Mouse (Mus musculus): ENCODE results near the gene Hirip3.
"Not testable (repeated sequence)": the region's sequence is repeated elsewhere in the genome, so short reads cannot be mapped to it uniquely, and the experiment has no call there.

The Hirip3 gene

DNA sequence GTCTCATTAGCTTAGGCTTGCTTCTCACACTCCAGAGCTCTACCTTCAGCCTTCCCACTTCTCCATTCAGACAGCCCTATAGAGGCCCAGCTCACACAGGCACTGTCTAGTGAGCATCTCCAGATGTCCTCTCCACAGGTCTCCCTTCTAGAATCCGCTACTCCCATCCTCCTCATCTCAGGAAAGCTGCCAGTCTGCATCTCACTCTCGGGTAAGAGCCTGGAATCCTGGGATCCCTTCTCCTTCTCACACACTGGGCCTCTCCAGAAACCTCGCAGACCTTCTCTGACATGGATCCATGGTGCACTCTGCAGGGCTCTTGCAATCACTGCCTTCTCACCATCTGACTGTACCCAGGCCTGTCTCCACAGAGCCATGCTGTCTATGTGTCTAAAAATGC is 6.1 kb upstream of the Hirip3 start:
- no peak for DNase-seq

DNA sequence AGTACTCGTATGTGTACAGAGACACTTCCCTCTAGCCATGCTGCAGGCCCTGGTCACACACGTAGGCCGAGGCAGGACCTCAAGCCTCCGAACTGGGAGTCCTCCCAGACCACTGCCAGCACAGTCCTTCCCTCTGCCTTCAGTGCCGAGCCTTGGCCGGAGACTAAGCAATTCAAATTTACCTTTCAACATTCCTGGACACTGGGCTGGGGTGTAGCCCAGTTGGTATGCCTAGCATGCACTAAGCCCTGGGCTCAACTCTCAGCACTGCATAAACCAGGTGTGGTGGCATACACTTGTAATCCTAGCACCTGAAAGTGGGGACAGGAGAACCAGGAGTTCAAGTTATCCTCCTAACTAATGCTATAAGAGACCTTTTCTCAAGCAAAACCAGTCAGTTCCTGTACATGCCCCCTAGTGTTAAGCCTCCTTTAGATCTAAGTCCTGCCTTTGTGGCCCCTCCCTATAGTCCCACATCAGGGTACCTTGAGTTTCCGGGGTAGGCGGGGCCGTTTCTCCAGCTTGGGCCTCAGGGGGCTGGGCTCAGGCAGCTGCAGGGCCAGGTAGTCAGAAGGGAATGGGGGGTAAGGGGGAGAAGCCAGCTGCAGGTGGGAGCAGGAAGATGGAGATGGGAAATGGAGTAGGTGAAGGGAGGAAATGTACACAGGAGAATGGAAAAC is 4.9 kb upstream of the Hirip3 start:
- DNase-seq: no peak

DNA sequence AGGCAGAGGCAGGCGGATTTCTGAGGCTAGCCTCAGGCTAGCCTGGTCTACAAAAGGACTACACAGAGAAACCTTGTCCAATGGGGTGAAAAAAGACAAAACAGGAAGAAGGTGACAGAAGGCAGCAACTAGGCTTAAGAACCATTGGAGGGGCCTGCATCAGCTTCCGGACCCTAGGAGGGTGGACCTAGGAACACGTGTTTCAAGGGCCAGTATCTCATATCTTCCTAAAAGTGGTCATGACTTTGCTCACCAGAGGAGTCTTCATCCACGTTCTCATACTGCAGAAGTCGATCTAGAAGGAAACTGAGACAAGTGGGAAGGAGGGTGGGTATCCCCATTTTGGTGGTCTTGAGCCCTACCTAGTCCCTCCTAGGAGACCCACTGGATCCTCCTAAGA is 785 bp upstream of the Hirip3 start:
- DNase-seq: no peak

DNA sequence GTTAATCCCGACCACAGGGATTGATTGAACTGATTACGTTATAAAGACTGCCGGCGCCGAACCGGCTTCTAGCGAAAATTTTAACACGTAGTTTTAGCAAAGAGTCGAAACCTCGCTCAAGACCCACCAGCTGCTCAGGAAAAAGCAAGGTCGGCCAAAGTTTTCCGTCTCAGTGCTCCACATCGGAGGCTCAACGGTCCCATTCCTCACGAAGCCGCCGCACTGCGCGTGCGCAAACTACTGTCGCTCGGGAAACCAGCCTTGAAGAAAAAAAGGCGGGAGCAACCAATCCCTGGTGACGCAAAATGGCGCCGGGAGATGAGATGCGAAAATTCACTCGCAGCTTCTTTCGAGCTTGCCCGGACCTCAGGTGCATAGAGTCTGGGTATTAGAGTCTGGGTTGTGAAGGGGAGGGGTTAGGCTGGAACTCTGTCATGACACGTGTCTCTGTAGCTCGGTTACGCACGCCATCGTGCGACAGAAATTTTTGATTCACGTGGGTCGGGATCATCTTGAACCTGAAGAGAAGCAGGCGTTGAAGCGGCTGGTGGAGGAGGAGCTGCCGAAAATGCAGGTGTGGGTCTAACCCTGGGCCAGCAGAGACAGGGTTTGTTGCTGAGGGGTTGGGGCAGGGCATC is 494 bp downstream of the Hirip3 start, which contains the start of gene Ino80e:
TSS of gene Ino80e (minus strand) at position 231 of the 638 bp plus-strand sequence.
- DNase-seq: peak; percentile 96

DNA sequence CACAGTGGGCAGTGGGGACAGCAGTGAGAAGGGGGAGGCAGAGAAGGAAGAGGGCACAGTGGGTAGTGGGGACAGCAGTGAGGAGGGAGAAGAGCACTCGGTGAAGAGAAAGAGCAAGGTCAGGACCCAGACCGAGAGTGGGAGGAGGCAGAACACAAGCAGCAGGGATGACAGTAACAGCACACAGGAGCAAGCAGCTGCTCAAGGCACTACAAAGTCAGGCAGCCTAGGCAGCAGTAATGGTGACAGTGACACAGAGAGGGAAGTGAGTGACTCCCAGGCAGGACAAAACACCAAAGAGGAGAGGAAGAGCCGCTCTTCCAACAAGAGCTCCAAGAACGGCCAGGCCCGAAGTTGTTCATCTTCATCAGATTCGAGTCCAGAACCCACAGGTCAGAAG is 2.0 kb downstream of the Hirip3 start:
- DNase-seq: no peak

DNA sequence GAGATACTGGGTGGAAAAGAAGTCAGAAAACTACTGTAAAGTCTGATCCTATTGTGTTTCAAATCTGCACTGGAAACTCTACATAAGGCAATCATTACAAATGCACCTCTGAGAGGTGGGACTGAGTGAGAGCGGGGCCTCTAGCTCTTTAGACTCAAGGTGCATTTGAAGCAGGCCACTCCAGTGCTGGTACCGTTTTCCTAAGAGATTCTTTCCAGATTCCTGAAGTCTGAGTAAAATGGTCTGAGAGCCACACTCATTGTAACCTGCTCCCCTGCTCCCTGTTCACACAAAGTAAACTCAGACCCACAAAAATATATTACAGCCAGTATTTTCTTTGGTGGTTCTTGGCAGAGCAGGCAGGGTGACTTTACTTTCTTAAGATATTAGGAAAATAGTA is 5.8 kb downstream of the Hirip3 start:
- no peak for DNase-seq

DNA sequence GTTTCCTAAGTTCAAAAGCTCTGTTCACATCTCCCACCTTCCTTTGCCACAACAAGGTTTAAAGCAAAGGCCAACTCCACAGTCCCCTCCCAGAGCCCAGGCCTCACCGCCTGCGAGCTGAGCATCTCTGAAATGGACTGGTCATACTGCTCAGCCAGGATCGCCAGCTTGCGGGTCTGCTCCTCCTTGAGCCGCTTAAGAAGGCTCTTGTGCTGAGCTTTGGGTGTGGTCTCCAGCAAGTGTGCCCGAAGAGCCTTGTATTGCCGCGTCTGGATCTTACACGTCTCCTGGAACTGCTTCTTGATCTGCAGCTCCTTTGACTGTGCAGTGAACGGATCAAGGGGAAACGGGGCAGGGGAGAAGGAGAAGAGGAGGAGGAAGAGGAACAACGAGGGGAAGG is 6.2 kb downstream of the Hirip3 start:
- no peak for DNase-seq

DNA sequence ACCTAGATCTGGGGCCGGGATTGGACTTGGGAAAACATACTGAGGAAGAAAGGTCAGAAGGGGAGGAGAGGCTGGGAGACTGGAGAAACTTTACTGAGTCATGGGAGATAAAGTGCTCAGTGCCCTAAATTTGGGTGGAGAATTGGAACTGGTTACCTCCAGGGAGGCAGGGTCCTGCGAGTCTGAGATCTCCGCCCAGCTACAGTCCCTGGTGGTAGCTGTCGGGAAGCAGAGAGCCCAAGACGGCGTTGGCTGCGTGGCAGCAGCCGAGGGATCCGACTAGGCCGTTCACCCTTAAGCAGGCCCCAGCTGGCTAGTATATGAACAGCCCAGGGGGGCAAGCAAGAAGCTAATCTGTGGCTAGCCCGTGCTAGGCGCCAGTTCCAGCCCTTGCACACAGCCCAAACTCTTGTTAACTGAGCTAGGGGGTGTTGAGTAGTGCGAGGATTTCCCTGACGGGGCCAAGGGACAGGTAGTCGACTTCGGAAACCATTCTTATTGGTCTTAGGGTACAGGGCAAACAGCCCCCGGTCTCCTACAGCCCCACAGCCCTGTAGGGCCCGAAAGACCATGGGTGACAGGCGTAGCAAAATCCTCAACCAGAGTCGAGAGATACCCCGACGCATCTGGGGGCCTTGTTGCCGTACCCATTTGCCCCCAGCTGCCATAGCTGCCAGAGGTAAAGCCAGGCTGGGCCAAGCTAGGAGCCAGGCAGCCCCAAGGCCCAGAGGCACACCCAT is 8.2 kb downstream of the Hirip3 start:
- DNase-seq: no peak

DNA sequence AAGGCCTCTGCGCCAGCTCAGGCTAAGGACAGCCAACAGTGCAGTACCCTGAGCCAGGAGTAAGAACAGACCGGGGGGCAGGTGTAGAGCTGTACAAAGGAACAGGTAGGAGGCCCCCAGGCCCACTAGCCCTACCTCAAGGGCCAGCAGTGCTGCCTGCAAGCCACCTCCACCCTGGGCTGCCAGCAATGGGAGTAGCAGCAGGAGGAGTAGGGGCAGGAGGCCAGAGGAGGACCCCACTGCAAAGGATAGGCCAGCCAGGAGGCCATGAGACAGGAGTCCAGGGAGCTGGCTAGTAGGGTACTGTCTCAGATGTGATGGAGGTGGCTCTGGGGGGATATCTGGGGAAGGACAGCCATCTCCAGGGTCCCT is 8.7 kb downstream of the Hirip3 start:
- no peak for DNase-seq

DNA sequence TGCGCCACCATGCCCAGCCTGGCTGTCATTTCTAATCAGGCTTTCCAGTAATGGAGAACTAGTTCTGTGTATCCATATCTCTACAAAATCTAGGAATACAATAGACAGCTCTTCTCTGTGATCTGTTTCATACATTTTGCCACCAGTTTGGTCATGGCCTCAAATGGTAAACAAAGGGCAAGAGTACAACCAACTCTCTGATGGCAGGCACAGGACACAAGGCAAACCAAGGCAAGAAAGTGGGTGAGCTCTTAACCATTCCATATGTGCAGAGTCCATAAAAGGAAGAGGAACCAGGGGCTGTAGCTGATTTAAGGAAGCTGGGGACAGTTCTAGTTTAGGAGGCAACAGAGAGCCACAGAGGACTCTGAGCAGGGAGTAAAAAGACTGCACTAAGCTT is 15.5 kb downstream of the Hirip3 start:
- DNase-seq: no peak

DNA sequence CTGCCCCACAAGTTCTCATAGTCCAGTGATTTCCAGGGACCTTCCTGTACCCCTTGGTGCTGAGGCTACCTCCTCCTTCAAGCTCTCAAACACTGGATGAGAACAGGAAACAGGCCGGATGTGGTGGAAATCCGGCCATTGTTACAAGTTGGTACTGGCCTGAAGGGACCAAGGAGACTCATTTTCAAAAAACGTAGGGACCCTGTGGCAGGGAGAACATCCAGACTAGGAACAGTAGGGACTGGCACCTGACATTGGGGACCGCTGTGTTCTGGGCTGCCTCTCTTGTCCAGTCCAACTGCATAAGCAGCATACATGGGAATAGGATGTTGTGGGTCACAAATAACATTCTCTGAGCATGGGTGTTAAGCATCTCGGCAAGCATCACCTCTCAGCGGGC is 19.3 kb downstream of the Hirip3 start:
- DNase-seq: no peak

DNA sequence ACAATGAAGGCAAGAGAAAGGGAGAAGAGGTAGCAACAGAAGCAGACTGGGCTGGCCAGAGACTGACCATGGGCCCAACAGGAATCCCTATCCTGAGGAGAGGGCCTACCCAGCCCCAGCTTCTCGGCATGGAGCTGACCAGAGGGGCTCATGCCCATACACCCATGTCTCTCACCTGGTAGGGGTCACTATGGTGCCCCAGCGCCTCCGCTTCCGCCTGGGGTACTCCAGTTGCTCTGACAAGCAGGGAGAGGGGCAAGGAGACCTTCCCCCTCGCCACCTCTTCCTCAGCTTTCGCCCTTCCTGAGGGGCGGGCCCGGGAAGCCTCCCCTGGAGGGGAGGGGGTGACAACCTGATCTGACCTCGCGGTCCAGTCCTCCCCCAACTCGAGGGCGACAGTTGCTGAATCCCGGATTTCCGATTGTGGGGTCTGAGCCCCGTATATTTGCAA is 22.0 kb downstream of the Hirip3 start:
- DNase-seq: no peak

DNA sequence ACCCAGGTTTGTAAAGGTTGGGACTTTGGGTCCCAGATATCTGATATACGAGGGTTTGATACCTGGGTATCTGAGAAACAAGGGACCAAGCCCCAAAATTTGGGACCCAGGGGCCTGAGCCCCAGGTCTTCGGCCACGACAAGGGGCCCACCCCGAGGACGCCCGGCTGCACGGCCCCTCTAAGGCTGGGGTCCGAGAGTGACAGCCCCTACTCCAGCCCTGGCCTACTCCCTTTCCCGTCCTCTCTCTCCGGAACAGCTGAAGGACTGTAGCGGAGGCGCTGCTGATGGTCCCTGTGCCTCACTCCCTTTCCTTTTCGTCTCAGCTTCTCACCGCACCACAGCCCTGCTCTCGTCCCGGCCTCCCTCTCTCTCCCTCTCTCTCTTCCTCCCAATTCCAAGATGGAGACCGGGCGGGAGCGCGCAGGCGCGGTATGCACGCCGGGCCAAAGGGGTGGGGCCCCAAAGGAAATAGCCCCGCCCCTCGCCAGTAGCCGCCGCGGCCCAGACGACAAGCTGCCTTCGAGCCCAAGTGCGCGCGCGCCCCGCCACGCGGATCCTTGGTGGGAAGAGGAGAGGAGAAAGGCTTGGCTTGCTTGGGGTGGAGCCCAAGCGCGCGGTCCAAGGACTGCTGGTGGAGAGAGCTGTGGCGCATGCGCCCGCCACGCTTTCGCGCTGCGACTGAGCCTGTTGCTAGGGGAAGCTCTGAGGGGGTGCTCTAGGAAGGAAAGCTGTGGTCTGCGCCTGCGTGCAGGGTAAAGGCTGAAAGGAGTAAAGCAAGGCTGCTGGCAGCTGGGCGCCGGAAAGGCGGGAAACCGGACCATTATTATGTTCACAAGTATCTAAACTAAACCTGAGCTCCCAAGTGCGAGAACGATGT is 22.8 kb downstream of the Hirip3 start, which contains the start of gene Taok2:
TSS of gene Taok2 (minus strand) at position 418 of the 879 bp plus-strand sequence.
- peak; percentile 99 for DNase-seq

DNA sequence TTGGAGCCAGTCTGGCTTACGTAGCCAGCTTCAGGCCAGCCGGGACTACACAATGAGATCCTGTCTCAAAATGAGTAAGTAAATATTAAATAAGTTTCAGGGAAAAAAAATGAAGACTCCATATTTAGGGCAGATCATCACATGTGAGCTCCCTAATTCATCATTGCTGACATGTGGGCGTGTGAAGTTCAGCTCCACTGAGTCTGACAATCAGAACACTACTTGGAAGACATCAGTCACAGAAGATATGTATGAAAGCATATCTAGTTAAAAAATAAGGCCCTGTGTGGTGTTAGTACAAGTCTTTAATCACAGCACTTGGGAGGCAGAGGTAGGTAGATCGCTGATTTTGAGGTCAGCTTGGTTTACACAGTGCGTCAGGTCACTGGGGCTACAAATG is 25.5 kb downstream of the Hirip3 start:
- DNase-seq: no peak

DNA sequence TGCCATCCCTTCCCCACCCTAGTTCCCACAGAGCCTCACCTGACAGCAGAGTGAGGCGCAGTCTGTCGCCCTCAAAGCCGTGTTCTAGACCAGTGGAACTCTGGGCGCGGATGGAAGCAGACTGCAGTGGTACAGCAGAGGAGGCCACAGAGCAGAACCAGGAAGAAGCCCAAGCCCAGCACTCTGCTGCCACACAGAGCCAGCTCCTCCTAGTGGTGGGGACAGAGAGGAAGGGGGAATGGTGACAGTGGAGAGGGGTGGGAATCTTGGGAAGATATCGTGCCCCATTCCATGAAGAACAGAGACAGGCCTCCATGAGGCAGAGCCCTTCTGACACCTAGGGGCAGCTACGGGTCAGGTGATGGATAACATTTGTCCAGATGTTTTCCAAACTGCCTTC is 27.1 kb downstream of the Hirip3 start:
- DNase-seq: no peak

DNA sequence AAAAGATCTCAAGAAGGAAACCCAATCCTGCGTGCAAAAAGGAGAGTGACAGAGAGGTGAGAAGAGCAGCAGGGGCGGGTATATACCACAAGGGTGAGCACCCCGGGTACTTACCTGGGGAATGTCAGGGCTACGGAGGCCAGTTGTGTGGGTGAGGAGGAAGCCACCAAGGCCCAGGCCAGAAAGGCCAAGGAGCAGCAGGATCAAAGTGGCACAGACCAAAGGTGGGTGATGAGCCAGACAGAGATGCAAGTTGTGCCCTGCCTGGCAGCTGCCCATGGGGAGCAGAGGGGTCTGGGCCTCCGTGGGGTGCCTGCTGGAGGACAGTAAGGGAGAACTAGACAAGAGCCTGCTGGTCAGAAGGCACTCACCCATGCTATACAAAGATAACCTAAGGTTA is 35.1 kb downstream of the Hirip3 start:
- DNase-seq: no peak

DNA sequence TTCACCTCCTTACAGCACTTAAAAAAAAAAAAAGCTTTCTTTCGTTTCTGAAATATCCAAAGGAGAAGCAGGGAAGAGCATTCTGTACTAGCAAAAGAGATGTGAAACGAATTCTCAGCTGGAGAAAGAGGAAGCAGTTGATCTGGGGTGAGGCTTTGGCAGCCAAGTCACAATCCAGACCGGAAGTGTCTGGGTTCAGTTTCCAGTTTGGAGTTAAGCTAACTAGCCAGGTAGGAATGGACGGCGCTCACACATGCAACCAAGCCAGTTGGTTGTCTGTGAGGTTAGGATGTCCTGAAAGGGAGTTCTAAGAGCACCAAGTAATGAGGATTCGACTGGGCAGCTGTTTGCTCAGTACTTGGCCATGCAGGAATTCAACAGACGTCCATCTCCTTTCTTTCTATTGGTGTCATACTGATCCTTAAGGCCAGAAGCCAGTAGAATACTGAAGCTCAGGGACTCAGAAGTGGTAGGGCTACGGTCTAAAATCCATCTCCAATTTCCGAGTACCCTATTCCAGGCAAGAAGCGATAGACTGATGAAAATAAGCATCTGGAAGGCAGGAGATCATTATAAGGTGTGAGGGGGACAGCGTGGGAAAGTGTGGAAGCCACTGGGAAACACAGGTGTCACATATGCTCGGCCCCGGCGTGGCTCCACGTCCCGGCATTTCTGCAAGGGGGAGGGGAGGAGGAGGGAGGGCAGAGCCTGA is 35.8 kb downstream of the Hirip3 start:
- DNase-seq: no peak

DNA sequence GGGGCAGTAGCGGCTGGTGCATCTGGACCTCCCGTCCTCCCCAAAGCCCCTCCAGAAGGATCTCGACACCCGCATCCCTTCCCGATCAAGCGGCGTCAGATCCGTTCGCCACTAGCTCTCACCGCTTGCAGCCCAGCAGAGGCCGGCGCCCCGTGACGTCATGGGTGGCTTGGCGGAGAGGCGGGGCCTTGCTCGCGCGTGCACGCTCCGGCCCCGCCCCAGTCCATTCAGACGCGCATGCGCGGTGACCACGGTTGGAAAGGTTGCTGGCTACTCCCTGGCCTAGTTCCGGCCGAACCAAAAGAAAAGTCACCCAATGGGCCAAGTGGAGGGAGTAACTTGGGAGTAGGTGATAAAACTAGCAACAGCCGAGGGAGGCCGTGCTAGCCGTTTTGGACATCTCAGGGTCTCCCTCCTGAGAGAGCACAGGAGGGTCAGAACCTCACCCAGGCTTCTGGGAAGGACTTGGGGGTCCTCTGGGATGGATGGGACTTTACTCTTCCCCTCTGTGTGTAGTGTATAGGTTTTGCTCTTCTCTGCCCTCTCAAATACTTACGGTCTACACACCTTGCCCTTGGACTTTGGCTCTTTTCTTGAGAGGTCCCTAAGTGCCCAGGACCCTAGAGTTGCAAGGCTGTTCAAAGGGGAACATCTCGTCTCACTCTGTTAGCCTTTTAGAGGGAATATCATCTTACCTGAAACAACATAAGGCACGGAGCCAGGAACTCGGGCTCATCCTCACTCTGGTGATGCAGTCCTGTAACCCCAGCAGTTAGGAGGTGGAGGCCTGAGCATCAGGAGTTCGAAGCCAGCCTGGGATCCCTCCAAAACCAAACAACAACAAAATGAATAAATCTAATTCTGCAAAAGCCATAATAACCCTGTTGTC is 36.6 kb downstream of the Hirip3 start:
- peak; percentile 96 for DNase-seq

DNA sequence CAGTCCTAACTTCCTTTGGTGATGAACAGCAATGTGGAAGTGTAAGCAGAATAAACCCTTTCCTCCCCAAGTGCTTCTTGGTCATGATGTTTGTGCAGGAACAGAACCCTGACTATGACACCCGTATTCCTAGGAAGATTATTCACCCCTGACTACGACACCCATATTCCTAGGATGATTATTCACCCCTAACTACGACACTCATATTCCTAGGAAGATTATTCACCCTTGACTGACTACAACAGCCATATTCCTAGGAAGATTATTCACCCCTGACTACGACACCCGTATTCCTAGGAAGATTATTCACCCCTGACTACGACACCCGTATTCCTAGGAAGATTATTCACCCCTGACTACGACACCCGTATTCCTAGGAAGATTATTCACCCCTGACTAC is 38.0 kb downstream of the Hirip3 start:
- not testable (repeated sequence) for DNase-seq

DNA sequence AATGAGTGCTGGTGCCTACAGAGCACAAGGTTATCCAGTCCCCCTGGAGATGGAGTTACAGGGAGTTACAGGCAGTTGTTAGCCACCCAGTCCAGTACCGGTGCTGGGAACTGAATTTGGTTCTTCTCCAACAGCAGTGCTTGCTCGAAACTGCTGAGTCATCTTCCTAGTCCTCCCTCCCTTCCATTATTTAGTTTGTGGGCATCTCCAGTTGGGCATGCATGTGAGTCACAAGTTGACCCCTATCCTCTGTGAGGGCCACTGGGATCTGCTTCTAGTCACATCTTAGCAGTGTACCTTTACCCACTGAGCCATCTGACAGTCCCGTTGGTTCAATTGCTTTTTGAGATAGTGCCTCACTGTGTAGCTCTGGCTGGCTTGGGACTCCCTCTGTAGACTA is 43.8 kb downstream of the Hirip3 start:
- DNase-seq: no peak

DNA sequence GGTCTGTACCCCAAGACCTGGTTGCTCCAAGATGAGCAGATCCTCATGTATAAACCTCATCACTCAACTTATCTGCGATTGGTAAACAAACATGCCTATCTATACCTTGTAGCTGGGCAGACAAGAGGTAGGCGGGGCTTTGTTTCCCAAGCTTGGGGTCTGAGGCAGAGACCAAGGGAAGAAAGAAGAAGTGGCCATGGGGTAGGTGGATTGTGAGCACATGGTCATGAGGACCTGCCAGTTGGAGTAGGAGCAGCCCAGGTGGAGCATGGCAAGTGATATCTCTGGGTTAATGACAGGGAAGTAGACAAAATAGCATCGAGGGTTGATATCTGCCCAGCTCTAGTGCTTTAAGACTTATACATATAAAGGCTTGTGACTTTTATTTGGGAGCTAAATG is 53.1 kb downstream of the Hirip3 start:
- DNase-seq: no peak
